Mouse (Mus musculus): ENCODE measurements around the gene Srms.

The Srms gene

DNA sequence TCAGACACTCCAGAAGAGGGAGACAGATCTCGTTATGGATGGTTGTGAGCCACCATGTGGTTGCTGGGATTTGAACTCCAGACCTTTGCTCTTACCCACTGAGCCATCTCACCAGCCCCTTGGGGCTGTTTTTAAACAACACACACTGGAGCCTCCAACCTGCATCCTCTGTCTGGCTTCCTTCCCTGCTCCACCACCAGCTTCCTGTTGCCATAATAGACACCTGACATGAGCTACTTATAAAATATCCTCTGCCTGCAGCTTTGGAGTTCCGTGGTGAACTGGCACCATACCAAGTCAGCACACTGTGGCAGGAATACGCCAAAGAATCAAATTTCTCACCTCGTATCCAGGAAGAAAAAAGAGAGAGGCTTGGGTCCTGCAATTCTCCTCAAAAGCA is 52.2 kb downstream of the Srms start:
- peak in 1 of 2 experiments; percentile 13 for DNase-seq (ENCODE audit: low spot score in 2 of 2)

GRCm38 (mm10) chr2:181159771-181160170 is 53.2 kb downstream of the Srms start:
- peak; percentile 72 to 78 for DNase-seq (ENCODE audit: low spot score in 2 of 2)

- peak; percentile 83 to 89 for DNase-seq (ENCODE audit: low spot score in 2 of 2)
Measured at GRCm38 (mm10) chr2:181159091-181159514, 53.9 kb downstream of the Srms start.

GRCm38 (mm10) chr2:181158471-181158870 is 54.5 kb downstream of the Srms start:
- DNase-seq (ENCODE audit: low spot score in 2 of 2): no peak

DNA sequence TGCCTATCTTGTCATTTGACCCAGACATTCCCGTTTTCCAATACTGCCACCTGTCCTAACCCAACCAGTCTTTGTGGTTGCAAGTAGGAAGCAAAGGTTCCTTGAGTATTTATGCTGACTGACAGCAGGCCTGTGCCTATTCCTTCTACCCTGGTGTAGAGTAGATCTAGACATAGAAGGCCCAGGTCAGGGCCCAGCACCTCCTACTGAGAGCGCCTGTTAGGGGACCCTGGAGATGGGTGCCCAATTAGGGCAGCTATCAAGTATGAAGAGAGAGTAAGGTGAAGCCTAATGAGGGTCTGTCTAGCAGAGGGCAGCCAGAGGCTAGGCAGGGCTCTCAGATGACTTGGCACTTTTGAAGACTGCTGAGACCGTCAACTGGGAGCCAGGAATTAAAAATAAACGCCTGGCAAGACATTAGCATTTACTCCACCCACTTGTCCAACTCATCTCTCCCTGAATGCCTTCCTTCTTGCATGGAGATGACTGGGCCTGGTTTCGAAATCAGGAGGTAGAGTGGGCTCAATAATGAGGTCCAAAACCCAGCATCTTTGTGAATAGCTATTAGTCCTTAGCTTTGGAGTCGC is 55.2 kb downstream of the Srms start:
- peak; percentile 20 for DNase-seq (ENCODE audit: low spot score in 2 of 2)

DNA sequence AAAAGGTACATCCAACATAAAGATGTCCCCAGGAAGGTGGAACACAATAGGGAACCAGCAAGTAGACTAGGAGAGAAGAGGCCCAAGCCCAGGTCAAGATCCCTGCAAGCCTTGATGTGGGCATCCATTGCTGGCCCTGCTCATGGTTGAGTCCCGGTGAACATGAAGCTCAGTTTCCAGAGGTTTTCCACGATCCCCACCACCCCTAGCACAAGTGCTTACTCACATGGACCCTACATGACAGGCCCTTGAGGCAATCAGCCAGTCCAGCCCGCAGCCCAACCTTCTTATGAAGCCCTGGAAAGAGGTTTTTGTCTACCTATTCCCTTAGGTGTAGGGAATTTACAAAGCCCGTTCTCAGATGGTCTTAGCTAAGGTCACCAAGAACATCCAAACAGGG is 55.8 kb downstream of the Srms start:
- DNase-seq (ENCODE audit: low spot score in 2 of 2): no peak

GRCm38 (mm10) chr2:181156248-181157121 is 56.5 kb downstream of the Srms start, which contains the start of gene Eef1a2:
Eef1a2 (minus strand) TSS chr2:181157014.
- peak; percentile 91 for DNase-seq (ENCODE audit: low spot score in 2 of 2)

GRCm38 (mm10) chr2:181155801-181156200 is 57.2 kb downstream of the Srms start:
- peak; percentile 32 to 45 for DNase-seq (ENCODE audit: low spot score in 2 of 2)

Data from right cerebral cortex, adult 2 months (tissue).